Mouse (Mus musculus): ENCODE data around the gene Ubac1.

GRCm38 (mm10) chr2:26042603-26043002 lies 21.1 kb upstream of the Ubac1 start:
- TF ChIP-seq CTCF (conservative IDR thresholded peaks at IDR 0.05; ENCODE audit: low read length): no peak
- TF ChIP-seq NANOG (IDR thresholded peaks at IDR 0.05; ENCODE audit: borderline replicate concordance, low read length): no peak
